Mouse (Mus musculus) midbrain, embryonic 14.5 days (tissue): ENCODE measurements around the gene Drd4. TPM values are rescaled to one million over a fixed set of nuclear protein-coding genes. Genes with fewer than 3 reads are reported as not detected.

ENCODE experiments used
- ATAC-seq: fragments of 200-750 bp; cut with Nextera tagmentation; 2 replicates; pipeline ENCODE4 v1.8.0; 2017; ENCODE audit warnings: moderate number of reproducible peaks, moderate library complexity; ENCODE audit not compliant: low FRiP score, low TSS enrichment
- DNase-seq: peaks from one replicate; pipeline ENCODE4 v3.0.0-alpha.2; 2015
- H3K27ac ChIP-seq: fragments of 300-500 bp; sonication (generic); replicated peaks from 2 replicates; pipeline ENCODE4 v1.5.1; 2014; ENCODE audit warnings: mild to moderate bottlenecking, low read depth, low read length, moderate library complexity
- H3K27me3 ChIP-seq: fragments of 300-500 bp; sonication (generic); 2 replicates; pipeline ENCODE4 v1.6.1; 2014; ENCODE audit warnings: low read length, control low read depth, mixed read lengths; ENCODE audit not compliant: control insufficient read depth, insufficient read depth
- H3K36me3 ChIP-seq: fragments of 300-500 bp; sonication (generic); 2 replicates; pipeline ENCODE4 v1.6.1; 2014; ENCODE audit warnings: low read length, control low read depth; ENCODE audit not compliant: control insufficient read depth, insufficient read depth
- H3K4me1 ChIP-seq: fragments of 300-500 bp; sonication (generic); 2 replicates; pipeline ENCODE4 v1.6.1; 2014; ENCODE audit warnings: mild to moderate bottlenecking, antibody characterized with exemption, low read length, control low read depth; ENCODE audit not compliant: control insufficient read depth, insufficient read depth
- H3K4me2 ChIP-seq: fragments of 300-500 bp; sonication (generic); 2 replicates; pipeline ENCODE4 v1.6.1; 2014; ENCODE audit warnings: mild to moderate bottlenecking, low read length, moderate library complexity
- H3K4me3 ChIP-seq: fragments of 300-500 bp; sonication (generic); replicated peaks from 2 replicates; pipeline ENCODE4 v1.5.1; 2014; ENCODE audit warnings: low read depth, low read length
- H3K9ac ChIP-seq: fragments of 300-500 bp; sonication (generic); replicated peaks from 2 replicates; pipeline ENCODE4 v1.6.1; 2014; ENCODE audit warnings: mild to moderate bottlenecking, low read length, moderate library complexity
- H3K9me3 ChIP-seq: fragments of 300-500 bp; sonication (generic); 2 replicates; pipeline ENCODE4 v1.6.1; 2016; ENCODE audit warnings: low read length, control low read depth, mixed read lengths; ENCODE audit not compliant: control insufficient read depth
- WGBS: fragments of 180-500 bp; shearing (Covaris S2); extraction: QIAGEN DNeasy Blood & Tissue Kit; methylation state at CpG from one replicate; pipeline ENCODE4 v1.1.7; 2014; 5-methylcytosine and 5-hydroxymethylcytosine counted together
- polyA plus RNA-seq: library from polyadenylated mRNA; unstranded; fragments of >200 nt; fragmentation: Nextera tagmentation; extraction: Ambion mirVana; gene quantifications from 2 replicates; pipeline ENCODE4 v1.2.1, GENCODE M21; 2014

Drd4 gene
- polyA plus RNA-seq, 1 experiment from 2014 or later: 0.53 TPM

DNA sequence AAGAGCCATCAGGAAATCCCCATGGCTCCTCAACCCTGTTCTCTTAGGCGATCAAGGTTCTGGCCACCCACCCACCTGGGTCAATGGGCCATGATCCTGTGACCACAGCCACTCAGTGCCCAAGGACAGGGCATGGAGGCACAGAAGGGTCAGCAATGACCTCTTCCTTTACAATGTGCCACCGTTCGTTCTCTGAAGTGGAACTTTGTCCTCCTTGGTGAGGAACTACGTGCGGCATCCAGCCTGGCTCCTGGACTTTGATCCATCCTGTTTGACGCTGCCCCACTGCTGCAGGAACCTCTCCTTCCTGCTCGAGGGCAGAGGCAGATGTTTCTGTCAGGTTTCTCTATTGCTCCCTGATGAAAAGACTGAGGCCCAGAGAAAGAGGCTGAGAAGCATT, 51.9 kb downstream of the Drd4 start:
- 80% methylated on average over 7 of the region's 7 CpGs for WGBS
- H3K4me2 ChIP-seq: no peak overlapping the region
- H3K36me3 ChIP-seq: no peaks in the 10 kb centered on the region
- H3K9me3 ChIP-seq: no peaks in the 10 kb centered on the region
- H3K4me3 ChIP-seq: no peak overlapping the region
- no peak for ATAC-seq
- H3K27ac ChIP-seq: no peak overlapping the region
- no peak overlapping the region for H3K9ac ChIP-seq
- H3K27me3 ChIP-seq: no peaks in the 10 kb centered on the region
- no peak for DNase-seq
- H3K4me1 ChIP-seq: no peaks in the 10 kb centered on the region

DNA sequence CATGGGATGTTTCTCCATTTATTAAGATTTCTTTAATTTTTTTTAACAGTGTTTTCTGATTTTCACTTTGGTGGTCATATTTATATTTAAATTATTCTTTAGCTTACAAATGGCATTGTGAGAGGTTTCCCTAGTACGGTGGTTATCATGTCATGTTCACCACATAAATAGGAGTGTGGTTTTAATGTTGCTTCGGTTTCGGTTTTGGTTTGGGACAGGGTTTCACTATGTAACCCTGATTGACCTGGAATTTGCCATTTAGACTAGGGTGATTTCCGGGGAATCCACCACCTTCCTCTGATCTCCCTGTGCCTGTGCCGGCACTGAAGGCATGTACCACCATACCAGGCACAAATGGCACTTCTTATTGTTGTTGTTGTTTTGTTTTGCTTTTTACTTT, 53.0 kb downstream of the Drd4 start:
- H3K4me3 ChIP-seq: no peak overlapping the region
- DNase-seq: no peak

More for the DNA sequence above, 53.0 kb downstream of the Drd4 start:
- Histone ChIP-seq H3K4me1 (no peaks in the 10 kb centered on the region), H3K27me3 (no peaks in the 10 kb centered on the region), H3K4me2 (no peak overlapping the region), H3K36me3 (no peaks in the 10 kb centered on the region), H3K27ac (no peak overlapping the region), H3K9ac (no peak overlapping the region), H3K9me3 (no peaks in the 10 kb centered on the region)
- ATAC-seq: no peak
- WGBS: 94% methylated on average over 5 of the region's 5 CpGs

Other genes starting within 250 kb of the Drd4 start
- gene B4galnt4, start 230.9 kb upstream of the Drd4 start, polyA plus RNA-seq: 44.1 and 56.0 TPM in 2 replicates
- gene Pkp3, start 213.8 kb upstream of the Drd4 start, polyA plus RNA-seq: not detected in 2 replicates
- gene Sigirr, start 191.4 kb upstream of the Drd4 start, polyA plus RNA-seq: 1.2 and 2.1 TPM in 2 replicates
- gene Ano9, start 174.2 kb upstream of the Drd4 start, polyA plus RNA-seq: 0.14 and 0.18 TPM in 2 replicates
- 69.4 and 77.6 TPM in 2 replicates for gene Ptdss2, start 169.6 kb upstream of the Drd4 start, polyA plus RNA-seq
- gene Rnh1, start 119.1 kb upstream of the Drd4 start, polyA plus RNA-seq: 39.3 and 39.7 TPM in 2 replicates
- 125 and 176 TPM in 2 replicates for gene Hras, start 98.0 kb upstream of the Drd4 start, polyA plus RNA-seq
- 9.0 and 9.8 TPM in 2 replicates for gene Lrrc56, start 97.8 kb upstream of the Drd4 start, polyA plus RNA-seq
- 0.88 and 1.1 TPM in 2 replicates for gene Lmntd2, start 77.9 kb upstream of the Drd4 start, polyA plus RNA-seq
- gene Rassf7, start 76.1 kb upstream of the Drd4 start, polyA plus RNA-seq: 25.9 and 27.2 TPM in 2 replicates
- gene Phrf1, start 63.2 kb upstream of the Drd4 start, polyA plus RNA-seq: 60.1 and 77.5 TPM in 2 replicates
- gene Irf7, start 25.5 kb upstream of the Drd4 start, polyA plus RNA-seq: 1.1 and 9.2 TPM in 2 replicates
- gene Cdhr5, start 15.2 kb upstream of the Drd4 start, polyA plus RNA-seq: not detected in 2 replicates
- gene Sct, start 12.9 kb upstream of the Drd4 start, polyA plus RNA-seq: 0.49 and 1.3 TPM in 2 replicates
- gene Deaf1, start 35.7 kb downstream of the Drd4 start, polyA plus RNA-seq: 180 and 207 TPM in 2 replicates
- gene Tmem80, start 35.7 kb downstream of the Drd4 start, polyA plus RNA-seq: 38.6 and 48.9 TPM in 2 replicates
- 0.19 and 0.50 TPM in 2 replicates for gene Eps8l2, start 46.9 kb downstream of the Drd4 start, polyA plus RNA-seq
- 312 and 318 TPM in 2 replicates for gene Taldo1, start 100.2 kb downstream of the Drd4 start, polyA plus RNA-seq
- gene Gatd1, start 122.1 kb downstream of the Drd4 start, polyA plus RNA-seq: 48.3 and 49.3 TPM in 2 replicates
- 25.7 and 79.2 TPM in 2 replicates for gene Cend1, start 137.5 kb downstream of the Drd4 start, polyA plus RNA-seq
- gene Slc25a22, start 145.9 kb downstream of the Drd4 start, polyA plus RNA-seq: 82.9 and 84.3 TPM in 2 replicates
- 2.3 and 3.6 TPM in 2 replicates for gene Pidd1, start 152.0 kb downstream of the Drd4 start, polyA plus RNA-seq
- gene Rplp2, start 155.4 kb downstream of the Drd4 start, polyA plus RNA-seq: 772 and 804 TPM in 2 replicates
- 15.8 and 15.9 TPM in 2 replicates for gene Pnpla2, start 163.2 kb downstream of the Drd4 start, polyA plus RNA-seq
- 3.8 and 4.6 TPM in 2 replicates for gene Cracr2b, start 169.1 kb downstream of the Drd4 start, polyA plus RNA-seq
- 43.8 and 44.1 TPM in 2 replicates for gene Cd151, start 175.4 kb downstream of the Drd4 start, polyA plus RNA-seq
- 75.1 and 93.3 TPM in 2 replicates for gene Polr2l, start 183.1 kb downstream of the Drd4 start, polyA plus RNA-seq
- gene Tspan4, start 183.2 kb downstream of the Drd4 start, polyA plus RNA-seq: 35.2 and 36.4 TPM in 2 replicates
- gene Chid1, start 247.9 kb downstream of the Drd4 start, polyA plus RNA-seq: 37.9 and 40.2 TPM in 2 replicates